Mouse (Mus musculus) neural tube, embryonic 10.5 days (tissue): ENCODE measurements around the gene Olfr155.

Source experiments
- DNase-seq: peaks from one replicate; pipeline ENCODE4 v3.0.0-alpha.2; 2017; ENCODE audit warnings: low spot score; ENCODE audit errors: extremely low spot score

The Olfr155 gene

GRCm38 (mm10) chr4:43851265-43851664 lies at the start of gene Olfr155:
TSS of gene Olfr155 (plus strand) at chr4:43851565.
- no peak for DNase-seq

- DNase-seq, result no peak
These were observed 28.3 kb upstream of the Olfr155 start for GRCm38 (mm10) chr4:43822896-43823550.

GRCm38 (mm10) chr4:43823845-43824337 lies 27.5 kb upstream of the Olfr155 start, which contains the start of gene Olfr156:
TSS of gene Olfr156 (minus strand) at chr4:43823895.
- peak; percentile 32 for DNase-seq

- DNase-seq, result no peak
These were observed 22.6 kb upstream of the Olfr155 start for GRCm38 (mm10) chr4:43828806-43829205.

GRCm38 (mm10) chr4:43832031-43832430 lies 19.3 kb upstream of the Olfr155 start:
- DNase-seq, result no peak

GRCm38 (mm10) chr4:43833752-43834151 lies 17.6 kb upstream of the Olfr155 start:
- no peak for DNase-seq

GRCm38 (mm10) chr4:43834749-43835148 lies 16.6 kb upstream of the Olfr155 start:
- no peak for DNase-seq

- no peak for DNase-seq
These were observed 13.0 kb upstream of the Olfr155 start for GRCm38 (mm10) chr4:43838326-43838725.

- no peak for DNase-seq
These were observed 11.3 kb upstream of the Olfr155 start, which contains the start of gene Olfr157 for GRCm38 (mm10) chr4:43840101-43840500. TSS of gene Olfr157 (minus strand) at chr4:43840201.

- DNase-seq, result no peak
These were observed 2.7 kb downstream of the Olfr155 start for GRCm38 (mm10) chr4:43854101-43854500.

GRCm38 (mm10) chr4:43859886-43860285 lies 8.5 kb downstream of the Olfr155 start:
- no peak for DNase-seq

- DNase-seq, result peak; percentile 77
These were observed 9.6 kb downstream of the Olfr155 start for GRCm38 (mm10) chr4:43860744-43861519.

- no peak for DNase-seq
These were observed 11.9 kb downstream of the Olfr155 start for GRCm38 (mm10) chr4:43863298-43863697.

- DNase-seq, result no peak
These were observed 18.5 kb downstream of the Olfr155 start for GRCm38 (mm10) chr4:43869821-43870220.

- DNase-seq, result peak; percentile 18
These were observed 23.1 kb downstream of the Olfr155 start for GRCm38 (mm10) chr4:43874501-43874900.

GRCm38 (mm10) chr4:43875160-43875918 lies 24.0 kb downstream of the Olfr155 start, which contains the start of gene Reck:
TSS of gene Reck (plus strand) at chr4:43875530.
- peak; percentile 97 for DNase-seq

- no peak for DNase-seq
These were observed 24.6 kb downstream of the Olfr155 start for GRCm38 (mm10) chr4:43875919-43876411.

- no peak for DNase-seq
These were observed 25.9 kb downstream of the Olfr155 start for GRCm38 (mm10) chr4:43877230-43877629.

GRCm38 (mm10) chr4:43878121-43878776 lies 26.9 kb downstream of the Olfr155 start:
- DNase-seq, result no peak

GRCm38 (mm10) chr4:43879566-43879965 lies 28.2 kb downstream of the Olfr155 start:
- DNase-seq, result no peak

GRCm38 (mm10) chr4:43884196-43884595 lies 32.8 kb downstream of the Olfr155 start:
- DNase-seq, result no peak
